Mouse (Mus musculus): ENCODE measurements around the gene Gm2174.

Gm2174 gene

DNA sequence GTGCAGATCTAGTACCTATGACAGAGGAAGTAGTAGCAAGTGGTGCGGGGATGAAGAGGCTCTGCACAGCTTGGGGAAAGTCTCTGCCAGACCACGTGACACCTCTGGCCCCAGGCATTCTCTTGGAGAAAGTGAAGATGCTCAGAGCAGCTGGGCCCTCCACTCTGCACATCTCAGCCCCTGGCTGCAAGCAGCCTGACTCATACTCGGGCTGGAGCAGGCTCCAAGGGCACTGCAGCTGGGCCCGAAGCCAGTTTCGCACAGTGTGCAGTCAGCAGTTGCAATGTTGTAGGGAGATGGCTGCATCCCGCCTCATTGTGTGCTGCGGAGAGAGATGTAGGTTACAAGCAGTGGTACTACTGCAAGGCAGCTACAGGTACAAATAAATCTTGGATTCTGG, 49.5 kb downstream of the Gm2174 start:
- no peak for DNase-seq (ENCODE audit: low spot score in 2 of 2)

Data from heart, adult 9 months (tissue).